Comparison of ENCODE assay signal across 7 mouse cellular contexts in genomic region chr13:64432017-64432995, GRCm38 (mm10). TPM values are rescaled to one million over a fixed set of nuclear protein-coding genes. Genes with fewer than 3 reads are reported as not detected.
A peak's percentile ranks its signal among the peaks of the same experiment; 100 is the strongest.
DNase-seq lines count a peak whose midpoint lies in the region; ATAC-seq and TF ChIP-seq lines count a peak whose summit lies in the region.

Gene Cdk20, plus strand, starts transcription at chr13:64432314.

- peak; percentile 48 to 73 for DNase-seq in adrenal gland, postnatal 4 days (ENCODE audit: low spot score in 2 of 2)
- peak; percentile 99 for DNase-seq in embryonic facial prominence, embryonic 14.5 days (ENCODE audit: low spot score)
- DNase-seq in heart, adult 2 months = peak; percentile 88 to 94
- DNase-seq in kidney, adult 8-10 months = peak; percentile 93 to 97
- DNase-seq in spleen, postnatal 10 days (ENCODE audit: low spot score in 2 of 2) = peak; percentile 69 to 84

- peak within 1 kb of the TSS; percentile 89 for H3K27ac ChIP-seq in embryonic facial prominence, embryonic 14.5 days (replicated peaks; ENCODE audit: low read depth, low read length)
- H3K27ac ChIP-seq in heart, adult 2 months = peak within 1 kb of the TSS; percentile 77
- peak within 1 kb of the TSS; percentile 92 for H3K27ac ChIP-seq in limb, embryonic 13.5 days
- peak within 1 kb of the TSS; percentile 94 for H3K27ac ChIP-seq in midbrain, embryonic 16.5 days (ENCODE audit: low read length)

- H3K4me1 ChIP-seq in embryonic facial prominence, embryonic 14.5 days (ENCODE audit: control insufficient read depth, insufficient read depth, low read length) = peaks cover 5% of the 10 kb centered on the region; the same call in 1 of the 2 replicates
- peaks cover 1% of the 10 kb centered on the region; the same call in 1 of the 2 replicates for H3K4me1 ChIP-seq in heart, adult 2 months (ENCODE audit: control insufficient read depth, insufficient read depth, low read length)
- peaks cover 13% of the 10 kb centered on the region for H3K4me1 ChIP-seq in limb, embryonic 13.5 days
- H3K4me1 ChIP-seq in midbrain, embryonic 16.5 days (ENCODE audit: control insufficient read depth, insufficient read depth, low read length) = peaks cover 9% of the 10 kb centered on the region; the same call in 1 of the 2 replicates

- peak; percentile 76 for TF ChIP-seq POLR2A in heart, adult 2 months (IDR thresholded peaks at IDR 0.05; ENCODE audit: insufficient read depth, low read depth, low read length)

- no peaks in the 10 kb centered on the region for H3K27me3 ChIP-seq in embryonic facial prominence, embryonic 14.5 days (replicated peaks; ENCODE audit: control insufficient read depth, insufficient read depth, low read length)
- no peaks in the 10 kb centered on the region for H3K27me3 ChIP-seq in heart, adult 2 months (ENCODE audit: control insufficient read depth, insufficient read depth, low read length)
- no peaks in the 10 kb centered on the region for H3K27me3 ChIP-seq in limb, embryonic 13.5 days
- H3K27me3 ChIP-seq in midbrain, embryonic 16.5 days (ENCODE audit: control insufficient read depth, insufficient read depth, low read depth, low read length) = no peaks in the 10 kb centered on the region

- peak within 1 kb of the TSS; percentile 65 for H3K4me2 ChIP-seq in embryonic facial prominence, embryonic 14.5 days (ENCODE audit: low read depth, low read length)
- peak within 1 kb of the TSS; percentile 75 for H3K4me2 ChIP-seq in limb, embryonic 13.5 days (replicated peaks)
- H3K4me2 ChIP-seq in midbrain, embryonic 16.5 days (ENCODE audit: low read length) = peak within 1 kb of the TSS; percentile 79

- peak within 1 kb of the TSS; percentile 64 for H3K9ac ChIP-seq in embryonic facial prominence, embryonic 14.5 days (ENCODE audit: low read depth, low read length)
- H3K9ac ChIP-seq in heart, adult 2 months (ENCODE audit: low read depth, low read length) = peak within 1 kb of the TSS; percentile 61
- H3K9ac ChIP-seq in limb, embryonic 13.5 days = peak within 1 kb of the TSS; percentile 71
- peak within 1 kb of the TSS; percentile 80 for H3K9ac ChIP-seq in midbrain, embryonic 16.5 days (ENCODE audit: low read depth, low read length)

- peak within 1 kb of the TSS; percentile 63 for H3K4me3 ChIP-seq in embryonic facial prominence, embryonic 14.5 days (ENCODE audit: low read depth, low read length)
- peak within 1 kb of the TSS; percentile 72 for H3K4me3 ChIP-seq in heart, adult 2 months
- H3K4me3 ChIP-seq in limb, embryonic 13.5 days = peak within 1 kb of the TSS; percentile 68
- H3K4me3 ChIP-seq in midbrain, embryonic 16.5 days (ENCODE audit: low read depth, low read length) = peak within 1 kb of the TSS; percentile 75

- peak; percentile 69 for TF ChIP-seq EP300 in heart, adult 2 months (IDR thresholded peaks at IDR 0.05; ENCODE audit: insufficient read depth, low read depth, low read length)

- H3K36me3 ChIP-seq in embryonic facial prominence, embryonic 14.5 days (ENCODE audit: control insufficient read depth, insufficient read depth, low read length) = 0 out of 2 replicates have a peak, but pooled peaks cover 3% of the 10 kb centered on the region
- no peaks in the 10 kb centered on the region; the same call in 1 of the 2 replicates for H3K36me3 ChIP-seq in heart, adult 2 months (ENCODE audit: control insufficient read depth, insufficient read depth, low read length)
- peaks cover 2% of the 10 kb centered on the region; the same call in 1 of the 2 replicates for H3K36me3 ChIP-seq in limb, embryonic 13.5 days
- no peaks in the 10 kb centered on the region for H3K36me3 ChIP-seq in midbrain, embryonic 16.5 days (ENCODE audit: control insufficient read depth, insufficient read depth, low read length)

- peak; percentile 100 for ATAC-seq in embryonic facial prominence, embryonic 14.5 days (ENCODE audit: low read depth)
- ATAC-seq in limb, embryonic 13.5 days (ENCODE audit: low FRiP score, low read depth) = peak; percentile 99
- peak; percentile 99 for ATAC-seq in midbrain, embryonic 16.5 days

- H3K9me3 ChIP-seq in embryonic facial prominence, embryonic 14.5 days (ENCODE audit: control insufficient read depth, low read length) = no peaks in the 10 kb centered on the region
- H3K9me3 ChIP-seq in limb, embryonic 13.5 days = no peaks in the 10 kb centered on the region
- no peaks in the 10 kb centered on the region for H3K9me3 ChIP-seq in midbrain, embryonic 16.5 days (replicated peaks; ENCODE audit: control insufficient read depth, low read length, poor library complexity, severe bottlenecking)

- under 1% methylated on average over 53 of the region's 57 CpGs for WGBS in embryonic facial prominence, embryonic 14.5 days
- WGBS in heart, adult 2 months = under 1% methylated on average over 57 of the region's 57 CpGs
- WGBS in limb, embryonic 13.5 days = under 1% methylated on average over 57 of the region's 57 CpGs
- under 1% methylated on average over 57 of the region's 57 CpGs for WGBS in midbrain, embryonic 16.5 days

- TF ChIP-seq CTCF in heart, adult 2 months (IDR thresholded peaks at IDR 0.05) = peak; percentile 92

- intact Hi-C loops in heart, adult 2 months (cut with DNase I) = loop anchor here (1.0 to 10.0 kb wide), 3 partner anchors 62 to 682 kb away; partner anchors contain the start of genes Ctsl, Habp4 and Mfsd14b

- H3K79me2 ChIP-seq in heart, adult 2 months (replicated peaks; ENCODE audit: control insufficient read depth, insufficient read depth, low read length) = no peaks in the 10 kb centered on the region

RNA-seq across cellular contexts. Expression of gene Cdk20, which starts in this region (rescaled TPM):
- 1 to 10 TPM; 4.5 to 5.2 TPM for total RNA-seq in adrenal gland, postnatal 4 days (2021)
- polyA plus RNA-seq in embryonic facial prominence, embryonic 14.5 days (2014; fragmentation: Nextera tagmentation; extraction: Ambion mirVana) = 11.0 and 11.6 TPM in 2 replicates
- total RNA-seq in heart, adult 2 months (2021) = 1 to 10 TPM; 2.5 to 2.9 TPM
- polyA plus RNA-seq in heart, adult 2 months (2012; rRNA removed) = 6.2 and 7.4 TPM in 2 replicates
- polyA plus RNA-seq in limb, embryonic 13.5 days (2015; fragmentation: Nextera tagmentation; extraction: Ambion mirVana) = 16.7 and 17.3 TPM in 2 replicates
- polyA plus RNA-seq in midbrain, embryonic 16.5 days (2015; fragmentation: Nextera tagmentation; extraction: Ambion mirVana) = 29.3 and 31.4 TPM in 2 replicates

Comparison
In these comparisons a context has a peak if more than half of its experiments do, and no peak if none do; other contexts are left out.
1. Peak in every context shown above with its lines: DNase-seq, ATAC-seq, H3K4me3 ChIP-seq and H3K27ac ChIP-seq.